Mouse (Mus musculus) retina, adult 2 months (tissue): ENCODE measurements around the gene Foxr2.
A peak's percentile ranks its signal among the peaks of the same experiment; 100 is the strongest.

ENCODE experiments used
- DNase-seq: peaks from one replicate; pipeline ENCODE4 v3.0.0-alpha.2; 2012; ENCODE audit warnings: low read depth, low spot score

Gene Foxr2

GRCm38 (mm10) chrX:153118486-153118885 lies at the start of gene Foxr2:
Gene Foxr2 (plus strand): TSS chrX:153118786.
- DNase-seq = no peak

GRCm38 (mm10) chrX:153119013-153119412 lies 427 bp downstream of the Foxr2 start:
- no peak for DNase-seq

DNA sequence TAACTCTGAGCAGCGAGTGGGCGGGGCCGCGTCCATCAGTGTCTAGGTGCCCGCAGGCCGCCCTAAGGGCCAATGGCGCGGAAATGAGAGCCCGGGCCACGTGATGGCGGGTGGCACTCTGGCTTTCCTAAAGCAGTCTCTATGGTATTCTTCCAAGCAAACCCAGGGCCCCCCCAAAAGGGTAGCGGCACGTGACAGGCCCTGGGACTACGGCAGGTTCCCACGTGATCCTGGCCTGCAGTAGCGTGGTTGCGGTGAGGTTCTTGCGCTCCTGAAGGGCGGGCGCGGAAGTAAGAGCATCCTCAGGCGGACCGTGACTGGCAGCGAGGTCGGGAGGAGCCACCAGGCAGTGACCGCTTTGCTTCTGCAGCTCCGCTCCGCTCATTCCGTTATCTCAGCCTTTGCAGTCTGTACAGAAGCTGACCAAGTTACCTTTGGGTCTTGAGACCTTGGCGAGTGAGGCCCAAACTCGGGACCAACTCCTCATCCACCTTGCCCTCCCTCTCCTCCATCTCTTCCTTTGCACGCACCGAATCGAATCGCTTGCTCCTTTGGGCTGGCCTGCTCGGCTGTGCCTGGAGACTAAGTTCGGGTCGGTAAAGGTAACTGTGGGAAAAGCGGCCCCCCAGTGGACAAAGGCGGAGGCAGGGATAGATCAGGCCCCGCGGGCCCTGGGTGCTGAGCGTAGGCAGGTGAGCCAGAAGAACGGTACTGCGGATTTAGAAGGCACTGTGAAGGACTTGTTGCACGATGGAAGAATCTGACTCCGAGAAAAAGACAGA lies 21.3 kb downstream of the Foxr2 start, which contains the start of gene Rragb:
Gene Rragb, plus strand, starts transcription at position 248 of the 782 bp plus-strand sequence.
- DNase-seq = peak; percentile 74

- DNase-seq = no peak
These were observed 24.1 kb downstream of the Foxr2 start for GRCm38 (mm10) chrX:153142656-153143055.

DNA sequence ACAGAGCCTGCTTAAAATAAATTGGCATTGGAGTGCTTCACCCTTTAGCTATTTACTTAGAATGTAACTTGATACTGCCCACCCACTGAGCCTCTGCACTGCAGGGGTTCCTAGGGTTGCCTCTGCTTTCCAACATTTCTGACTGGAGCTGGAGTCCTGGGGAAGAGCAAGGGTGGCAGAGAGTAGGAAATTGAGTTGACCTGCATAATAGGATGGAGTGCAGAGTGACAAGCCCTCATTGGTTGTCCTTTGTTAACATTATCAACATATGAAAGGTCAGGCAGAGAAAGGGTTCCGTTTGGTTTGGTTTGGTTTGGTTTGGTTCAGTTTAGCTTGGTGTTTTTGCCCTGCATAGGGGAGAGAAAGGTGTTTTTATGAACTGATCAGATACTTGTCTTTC lies 33.2 kb downstream of the Foxr2 start:
- DNase-seq = no peak

DNA sequence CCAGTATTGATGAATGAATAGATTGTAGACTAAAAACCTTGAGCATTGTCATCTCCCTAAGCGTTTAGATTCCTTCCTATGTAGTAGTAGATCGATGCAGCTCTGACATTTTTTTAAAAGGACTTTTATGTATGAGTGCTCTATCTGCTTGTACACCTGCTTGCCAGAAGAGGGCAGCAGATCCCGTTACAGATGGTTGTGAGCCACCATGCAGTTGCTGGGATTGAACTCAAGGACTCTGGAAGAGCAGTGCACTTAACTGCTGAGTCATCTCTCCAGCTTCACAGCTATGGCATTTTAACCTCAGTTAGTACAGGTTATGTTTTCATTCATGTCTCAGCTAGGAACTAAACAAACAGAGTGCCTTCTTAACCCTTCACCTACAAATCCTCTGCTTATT lies 36.7 kb downstream of the Foxr2 start:
- no peak for DNase-seq

DNA sequence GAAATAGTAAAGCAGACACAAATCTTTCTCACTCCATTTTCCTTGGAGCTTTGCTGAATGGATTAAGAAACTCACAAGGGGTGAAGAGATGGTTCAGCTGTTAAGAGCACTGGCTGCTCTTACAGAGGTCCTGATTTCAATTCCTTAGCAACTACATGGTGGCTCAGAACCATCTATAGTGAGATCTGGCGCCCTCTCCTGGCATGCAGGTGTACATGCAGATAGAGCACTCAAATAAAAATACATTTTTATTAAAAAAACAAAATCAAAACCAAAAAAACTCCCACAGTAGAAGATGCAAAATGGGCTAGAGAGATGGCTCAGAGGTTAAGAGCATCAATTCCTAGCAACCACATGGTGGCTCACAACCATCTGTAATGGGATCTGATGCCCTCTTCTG lies 56.2 kb downstream of the Foxr2 start:
- DNase-seq = no peak

GRCm38 (mm10) chrX:153182221-153182620 lies 63.6 kb downstream of the Foxr2 start:
- no peak for DNase-seq
